Mouse (Mus musculus) heart, adult 9 months (tissue): ENCODE measurements at regions not wholly inside any gene's neighbourhood (a gene's known extent, or its start where the extent isn't known, plus 50 kb on each side); places are given as distances from the start of the nearest gene placed in this dataset.
"Not testable (repeated sequence)": the region's sequence is repeated elsewhere in the genome, so short reads cannot be mapped to it uniquely, and the experiment has no call there.

Experiments used
- DNase-seq, 2 experiments: peaks; one replicate each; pipeline ENCODE4 v3.0.0; 2022; ENCODE audit warnings: low spot score in 2 of 2

- no peak for DNase-seq
Measured at GRCm38 (mm10) chr11:48657851-48658250, 142.3 kb upstream of the Rack1 start.

- no peak for DNase-seq
Measured at GRCm38 (mm10) chr11:48661641-48662040, 138.5 kb upstream of the Rack1 start.

GRCm38 (mm10) chr11:48684781-48685314 lies 115.3 kb upstream of the Rack1 start:
- no peak for DNase-seq

- no peak for DNase-seq
Measured at GRCm38 (mm10) chr11:48690070-48690469, 110.1 kb upstream of the Rack1 start.

- no peak for DNase-seq
Measured at GRCm38 (mm10) chr11:48696352-48696751, 103.8 kb upstream of the Rack1 start.

- no peak for DNase-seq
Measured at GRCm38 (mm10) chr11:48697191-48697590, 102.9 kb upstream of the Rack1 start.

- no peak for DNase-seq
Measured at GRCm38 (mm10) chr11:48707192-48707591, 92.9 kb upstream of the Rack1 start.

GRCm38 (mm10) chr11:48710972-48711371 lies 89.2 kb upstream of the Rack1 start:
- DNase-seq: peak; percentile 25 to 27

- DNase-seq: no peak
Measured at GRCm38 (mm10) chr11:48724068-48724467, 76.1 kb upstream of the Rack1 start.

- DNase-seq: not testable (repeated sequence)
Measured at GRCm38 (mm10) chr11:48730826-48731225, 69.3 kb upstream of the Rack1 start.

- no peak for DNase-seq
Measured at GRCm38 (mm10) chr11:48746503-48746902, 53.6 kb upstream of the Rack1 start.

GRCm38 (mm10) chr11:48748066-48748465 lies 52.1 kb upstream of the Rack1 start:
- DNase-seq: no peak
